21 mouse cellular contexts compared by ENCODE assay signal in the genomic region with DNA sequence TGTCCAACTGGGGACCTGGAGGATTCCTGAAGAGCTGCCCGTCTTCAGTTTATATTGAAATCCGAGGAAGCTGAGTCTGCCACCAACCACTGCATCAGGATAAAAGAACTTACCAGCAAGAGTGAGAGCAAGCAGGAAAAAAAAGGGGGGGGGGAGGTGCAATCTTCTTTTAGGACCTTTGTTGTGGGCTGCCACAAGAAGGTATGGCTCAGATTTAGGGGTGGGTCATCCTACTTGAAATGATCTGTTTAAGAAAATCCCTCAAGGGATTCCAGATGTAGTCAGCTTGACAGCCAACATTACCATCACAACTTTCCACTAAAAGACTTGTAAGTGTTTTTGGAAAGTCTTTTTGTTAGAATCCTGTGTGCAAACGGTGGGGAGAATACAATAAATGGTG. TPM values are rescaled to one million over a fixed set of nuclear protein-coding genes. Genes with fewer than 3 reads are reported as not detected.
A peak's percentile ranks its signal among the peaks of the same experiment; 100 is the strongest.
DNase-seq lines count a peak whose midpoint lies in the region; TF ChIP-seq lines count a peak whose summit lies in the region.
"Had no signal": no experiment of that assay in that cellular context is flagged by ENCODE, and none has a peak within 500 bp of the region (broad histone marks: within the 10 kb centered on the region; RNA-seq: fewer than 3 reads in every experiment).

No protein-coding gene starts in this region.

- no peak for TF ChIP-seq POLR2A in bone marrow macrophage, adult 2 months (IDR thresholded peaks at IDR 0.05; ENCODE audit: borderline replicate concordance, low read depth, low read length)
- no peak for TF ChIP-seq POLR2A in myocyte (IDR thresholded peaks at IDR 0.05; ENCODE audit: insufficient read length, low read depth)

- H3K36me3 ChIP-seq in myocyte (ENCODE audit: control insufficient read depth, insufficient read depth) = no peaks in the 10 kb centered on the region
- H3K36me3 ChIP-seq: embryonic facial prominence, embryonic 13.5 days; embryonic facial prominence, embryonic 15.5 days; forebrain, embryonic 15.5 days; G1E had no signal

- no peak for TF ChIP-seq CTCF in bone marrow macrophage, adult 2 months (IDR thresholded peaks at IDR 0.05; ENCODE audit: low read depth, low read length)

- peaks cover 30% of the 10 kb centered on the region for H3K4me1 ChIP-seq in bone marrow macrophage, adult 2 months (ENCODE audit: control insufficient read depth, insufficient read depth, low read length)
- H3K4me1 ChIP-seq: embryonic facial prominence, embryonic 15.5 days; forebrain, embryonic 13.5 days; forebrain, embryonic 15.5 days had no signal

- H3K27ac ChIP-seq in bone marrow macrophage, adult 2 months (ENCODE audit: insufficient read depth, low read depth, low read length) = peak overlapping the region; percentile 74
- H3K27ac ChIP-seq: embryonic facial prominence, embryonic 13.5 days; embryonic facial prominence, embryonic 15.5 days; forebrain, embryonic 13.5 days; forebrain, embryonic 15.5 days had no signal

- peak; percentile 31 for DNase-seq in CD4-positive helper T cell, adult 2 months (ENCODE audit: low read depth, low spot score)
- DNase-seq in induced T-regulatory cell, adult 2 months (ENCODE audit: low read depth) = peak; percentile 61
- no peak for DNase-seq in left cerebral cortex, postnatal 25 days (ENCODE audit: low spot score in 2 of 2)
- DNase-seq in layer of hippocampus, adult 9-10 months (ENCODE audit: low spot score) = no peak
- no peak for DNase-seq in testis, postnatal 14 days (ENCODE audit: low spot score)
- DNase-seq: adrenal gland, adult 8-10 months; adrenal gland, postnatal 14 days; adrenal gland, postnatal 36 days; cerebellum, adult 11 months; cerebellum, adult 18-20 months; cerebellum, adult 8-10 months; cerebellum, postnatal 10 days; cerebellum, postnatal 25 days had no signal

- intact Hi-C loops in left cerebral cortex, postnatal 25 days (cut with DNase I) = no loop called here

- H3K79me2 ChIP-seq in myocyte (ENCODE audit: control insufficient read depth, insufficient read depth) = no peaks in the 10 kb centered on the region

- no peaks in the 10 kb centered on the region for H3K27me3 ChIP-seq in myocyte (ENCODE audit: control insufficient read depth, insufficient read depth, insufficient read length)
- H3K27me3 ChIP-seq: embryonic facial prominence, embryonic 13.5 days; embryonic facial prominence, embryonic 15.5 days; forebrain, embryonic 13.5 days; forebrain, embryonic 15.5 days; Patski had no signal

- no peak overlapping the region for H3K4me3 ChIP-seq in bone marrow macrophage, adult 2 months (ENCODE audit: insufficient read depth, low read length)
- H3K4me3 ChIP-seq in myocyte = no peak overlapping the region
- H3K4me3 ChIP-seq: embryonic facial prominence, embryonic 13.5 days; embryonic facial prominence, embryonic 15.5 days; forebrain, embryonic 13.5 days; forebrain, embryonic 15.5 days had no signal

- H3ac ChIP-seq in myocyte (ENCODE audit: control insufficient read depth, insufficient read length) = no peak overlapping the region

- H3K4me2 ChIP-seq in myocyte (ENCODE audit: low read depth) = peak overlapping the region; percentile 66
- H3K4me2 ChIP-seq: embryonic facial prominence, embryonic 13.5 days; embryonic facial prominence, embryonic 15.5 days; forebrain, embryonic 13.5 days; forebrain, embryonic 15.5 days had no signal

TF ChIP-seq in myocyte, 11 proteins besides CTCF, POLR2A, EP300 and RAD21:
- no peak for TF ChIP-seq POLR2AphosphoS2 (IDR thresholded peaks at IDR 0.05; ENCODE audit: insufficient read length, low read depth)
- TF ChIP-seq MYOD1 (IDR thresholded peaks at IDR 0.05; ENCODE audit: control insufficient read depth in 1 of 3, insufficient read length in 2 of 3, low read depth in 2 of 3) = no peak
- no peak for TF ChIP-seq TCF12 (IDR thresholded peaks at IDR 0.05; ENCODE audit: insufficient read depth, poor library complexity, severe bottlenecking)
- no peak for TF ChIP-seq CEBPB (IDR thresholded peaks at IDR 0.05; ENCODE audit: insufficient read depth, poor library complexity, severe bottlenecking)
- no peak for TF ChIP-seq E2F4 (IDR thresholded peaks at IDR 0.05; ENCODE audit: insufficient read depth)
- TF ChIP-seq SRF (IDR thresholded peaks at IDR 0.05; ENCODE audit: control insufficient read depth, insufficient read length, low read depth) = no peak
- no peak for TF ChIP-seq MYOG (IDR thresholded peaks at IDR 0.05; ENCODE audit: control insufficient read depth in 1 of 3, insufficient read depth in 1 of 3, insufficient read length in 2 of 3, low read depth in 2 of 3)
- TF ChIP-seq MAX (IDR thresholded peaks at IDR 0.05; ENCODE audit: low read depth) = no peak
- no peak for TF ChIP-seq TCF3 (IDR thresholded peaks at IDR 0.05; ENCODE audit: insufficient read length, low read depth)
- no peak for TF ChIP-seq USF1 (IDR thresholded peaks at IDR 0.05; ENCODE audit: low read depth)
- TF ChIP-seq REST (IDR thresholded peaks at IDR 0.05; ENCODE audit: insufficient read depth, insufficient read length) = no peak

RNA-seq across cellular contexts. Expression of a gene that starts 2.7 kb away (rescaled TPM):
- polyA plus RNA-seq in bone marrow macrophage, adult 2 months (2012; ENCODE audit: insufficient read depth, insufficient read length, missing spikeins) = 788 and 790 TPM in 2 replicates
- polyA plus RNA-seq in myocyte (2012; fragmentation: generic; extraction: Trizol) = 2.5 TPM
- total RNA-seq in left cerebral cortex, postnatal 25 days (2021) = 1 to 10 TPM in 1 of 2 experiments, under 1 TPM in 1; 0.78 to 1.6 TPM

RNA-seq across cellular contexts. Expression of a gene that starts 27.3 kb away (rescaled TPM):
- polyA plus RNA-seq in bone marrow macrophage, adult 2 months (2012; ENCODE audit: insufficient read depth, insufficient read length, missing spikeins) = 16.8 and 19.4 TPM in 2 replicates
- 10.5 TPM for polyA plus RNA-seq in myocyte (2012; fragmentation: generic; extraction: Trizol)
- total RNA-seq in left cerebral cortex, postnatal 25 days (2021) = 10 to 100 TPM; 32.6 to 39.8 TPM

Comparison
In these comparisons a context has a peak if more than half of its experiments do, and no peak if none do; other contexts are left out.
1. DNase-seq: peak in CD4-positive helper T cell, adult 2 months (single experiment) and induced T-regulatory cell, adult 2 months (single experiment); none in left cerebral cortex, postnatal 25 days (0 of 2), layer of hippocampus, adult 9-10 months (single experiment) and testis, postnatal 14 days (single experiment).
2. RNA of a gene that starts 2.7 kb away (polyA plus RNA-seq): 788 to 790 TPM in bone marrow macrophage, adult 2 months; 2.5 TPM in myocyte (single experiment); every median in the first group is over 100 times any median in the second.